Mouse (Mus musculus) CD4-positive naive resting alpha-beta T cell, adult 76 days (primary cell): ENCODE results near the gene Ivl. TPM values are rescaled to one million over a fixed set of nuclear protein-coding genes. Genes with fewer than 3 reads are reported as not detected.

ENCODE experiments used
- total RNA-seq: library from RNA; stranded (reverse); gene quantifications from one replicate; pipeline ENCODE4 v1.2.4, GENCODE M21; 2023

The Ivl gene
- total RNA-seq, result not detected

DNA sequence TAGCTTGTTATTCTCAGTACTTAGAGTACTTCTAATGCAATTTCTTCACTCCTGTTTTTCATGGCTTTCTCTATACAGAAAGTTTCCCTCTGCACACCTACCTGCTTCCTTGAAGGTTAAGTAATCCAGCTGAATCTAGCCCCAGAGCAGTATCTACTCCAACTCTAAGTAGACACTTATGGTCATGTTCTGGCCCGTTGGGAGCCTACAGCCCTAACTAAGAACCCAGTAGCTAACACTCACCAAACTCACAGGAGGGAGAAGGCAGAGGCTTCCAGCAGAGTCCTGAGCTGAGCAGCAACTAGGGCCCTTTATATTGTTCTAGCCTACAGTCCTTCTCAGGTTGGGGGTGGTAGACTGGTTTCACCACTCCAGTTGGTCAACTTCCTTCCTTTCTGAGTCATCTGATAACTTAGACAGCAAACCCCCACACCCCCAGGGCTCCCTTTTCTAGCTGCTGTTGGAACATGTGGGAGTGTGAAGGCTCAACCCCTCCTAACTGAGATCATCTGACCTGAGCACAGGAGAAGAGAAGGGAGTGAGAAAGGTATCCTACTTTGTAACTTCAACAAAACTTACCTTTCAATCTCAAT, at the start of gene Ivl:
Gene Ivl, minus strand, starts transcription at position 287 of the 593 bp plus-strand sequence.

DNA sequence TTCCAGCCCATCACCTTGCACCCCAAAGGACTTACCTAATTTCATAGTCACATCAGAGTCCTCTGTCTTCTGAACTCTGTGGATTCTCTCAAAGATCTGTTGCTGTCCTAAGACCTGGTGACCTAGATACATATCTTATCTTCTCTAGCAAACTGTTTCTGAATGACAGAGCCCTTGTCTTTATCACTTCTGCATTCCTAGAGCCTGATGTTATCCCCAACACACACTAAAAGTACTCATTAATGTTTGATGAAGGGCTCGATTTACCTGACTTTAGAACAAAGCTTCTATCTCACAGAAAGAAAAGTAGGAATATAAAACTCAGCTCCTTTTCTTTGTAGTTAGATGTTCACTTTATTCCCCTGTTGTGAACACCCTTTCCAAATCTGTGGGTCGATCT, 48.0 kb upstream of the Ivl start, which contains the start of gene Lce6a:
Gene Lce6a, minus strand, starts transcription at position 101 of the 400 bp plus-strand sequence.

GRCm38 (mm10) chr3:92607392-92607791, 33.9 kb upstream of the Ivl start, which contains the start of gene 2210017I01Rik:
Gene 2210017I01Rik (minus strand): TSS chr3:92607492.

GRCm38 (mm10) chr3:92588858-92589257, 15.3 kb upstream of the Ivl start, which contains the start of gene Smcp:
Gene Smcp (minus strand): TSS chr3:92588997.

GRCm38 (mm10) chr3:92534411-92534810, 39.1 kb downstream of the Ivl start, which contains the start of gene 2310046K23Rik:
Gene 2310046K23Rik (minus strand): TSS chr3:92534511.

Other genes with a start within 250 kb of the Ivl start
- gene Sprr2d, start 234.6 kb downstream of the Ivl start, total RNA-seq, result not detected
- not detected for gene Sprr2e, start 221.6 kb downstream of the Ivl start, total RNA-seq
- not detected for gene Sprr2f, start 208.5 kb downstream of the Ivl start, total RNA-seq
- not detected for gene Sprr2h, start 188.1 kb downstream of the Ivl start, total RNA-seq
- gene Sprr2i, start 165.7 kb downstream of the Ivl start, total RNA-seq, result not detected
- gene Sprr2j-ps, start 155.7 kb downstream of the Ivl start, total RNA-seq, result not detected
- gene Gm9774, start 144.3 kb downstream of the Ivl start, total RNA-seq, result 0.76 TPM
- not detected for gene Sprr2k, start 141.2 kb downstream of the Ivl start, total RNA-seq
- gene Sprr1b, start 134.9 kb downstream of the Ivl start, total RNA-seq, result not detected
- not detected for gene Sprr3, start 115.0 kb downstream of the Ivl start, total RNA-seq
- not detected for gene Sprr1a, start 87.8 kb downstream of the Ivl start, total RNA-seq
- gene Sprr4, start 73.2 kb downstream of the Ivl start, total RNA-seq, result not detected
- not detected for gene 2310046K23Rik, start 39.2 kb downstream of the Ivl start, total RNA-seq
- gene Smcp, start 15.3 kb upstream of the Ivl start, total RNA-seq, result not detected
- not detected for gene 2210017I01Rik, start 33.8 kb upstream of the Ivl start, total RNA-seq
- not detected for gene Lce6a, start 47.9 kb upstream of the Ivl start, total RNA-seq
- gene Lce1a1, start 74.6 kb upstream of the Ivl start, total RNA-seq, result not detected
- gene Lce1b, start 83.2 kb upstream of the Ivl start, total RNA-seq, result not detected
- not detected for gene Lce1a2, start 96.6 kb upstream of the Ivl start, total RNA-seq
- gene Lce1c, start 105.5 kb upstream of the Ivl start, total RNA-seq, result not detected
- not detected for gene Lce1d, start 113.5 kb upstream of the Ivl start, total RNA-seq
- gene Lce1e, start 135.3 kb upstream of the Ivl start, total RNA-seq, result not detected
- gene Lce1f, start 146.6 kb upstream of the Ivl start, total RNA-seq, result not detected
- gene Gm38119, start 165.4 kb upstream of the Ivl start, total RNA-seq, result not detected
- gene Lce1g, start 178.6 kb upstream of the Ivl start, total RNA-seq, result not detected
- not detected for gene Lce1h, start 191.3 kb upstream of the Ivl start, total RNA-seq
- not detected for gene Lce1i, start 205.2 kb upstream of the Ivl start, total RNA-seq
- gene Lce1j, start 216.8 kb upstream of the Ivl start, total RNA-seq, result not detected
- not detected for gene Lce1k, start 234.2 kb upstream of the Ivl start, total RNA-seq